Comparison of ENCODE assay signal across 8 mouse cellular contexts in the genomic region with DNA sequence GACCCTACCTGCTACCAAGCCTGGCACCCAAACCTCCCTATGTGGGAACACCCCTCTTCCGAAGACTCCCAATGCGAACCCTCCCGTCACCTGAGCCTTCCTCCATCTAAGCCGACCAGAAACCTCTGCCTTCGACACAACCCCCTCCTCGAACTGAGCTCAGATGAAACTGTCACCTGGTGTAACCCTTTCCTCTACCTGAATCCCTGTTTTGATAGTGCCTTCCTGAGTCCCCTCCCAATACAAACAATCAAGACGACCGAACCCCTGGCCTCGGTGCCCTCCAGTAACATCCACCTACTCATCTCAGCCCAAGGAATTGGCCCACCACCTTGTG. TPM values are rescaled to one million over a fixed set of nuclear protein-coding genes. Genes with fewer than 3 reads are reported as not detected.
A peak's percentile ranks its signal among the peaks of the same experiment; 100 is the strongest.
DNase-seq lines count a peak whose midpoint lies in the region; ATAC-seq and TF ChIP-seq lines count a peak whose summit lies in the region.

No protein-coding gene starts in this region.

- no peak overlapping the region for H3K9ac ChIP-seq in heart, embryonic 13.5 days
- H3K9ac ChIP-seq in heart, postnatal 0 days (replicated peaks; ENCODE audit: low read depth, low read length) = no peak overlapping the region
- peak overlapping the region; percentile 78 for H3K9ac ChIP-seq in midbrain, embryonic 12.5 days (replicated peaks)

- DNase-seq in heart, postnatal 4 days = no peak
- DNase-seq in Muller cell, postnatal 12 days (ENCODE audit: inconsistent ontology term) = peak; percentile 24
- DNase-seq in heart, postnatal 0 days (ENCODE audit: low spot score) = no peak
- DNase-seq in left cerebral cortex, postnatal 4 days = no peak
- no peak for DNase-seq in gastrocnemius, postnatal 25 days
- no peak for DNase-seq in left cerebral cortex, adult 11 months (ENCODE audit: low spot score)

- 0 out of 2 replicates have a peak, but pooled peaks cover 8% of the 10 kb centered on the region for H3K36me3 ChIP-seq in heart, embryonic 13.5 days
- no peaks in the 10 kb centered on the region for H3K36me3 ChIP-seq in heart, postnatal 0 days (replicated peaks; ENCODE audit: control insufficient read depth, insufficient read depth, low read length)
- H3K36me3 ChIP-seq in midbrain, embryonic 12.5 days = peaks cover 4% of the 10 kb centered on the region; the same call in 1 of the 2 replicates

- WGBS in heart, embryonic 13.5 days = 0% methylated on average over 9 of the region's 9 CpGs
- 2% methylated on average over 9 of the region's 9 CpGs for WGBS in heart, postnatal 0 days
- WGBS in midbrain, embryonic 12.5 days = 1% methylated on average over 9 of the region's 9 CpGs

- intact Hi-C loops in left cerebral cortex, postnatal 4 days (cut with DNase I) = no loop called here

- peaks cover 70% of the 10 kb centered on the region for H3K27me3 ChIP-seq in heart, embryonic 13.5 days (replicated peaks)
- peaks cover 53% of the 10 kb centered on the region for H3K27me3 ChIP-seq in heart, postnatal 0 days (ENCODE audit: control insufficient read depth, insufficient read depth, low read length)
- H3K27me3 ChIP-seq in midbrain, embryonic 12.5 days = peaks cover 22% of the 10 kb centered on the region

- TF ChIP-seq CTCF in heart, postnatal 0 days (IDR thresholded peaks at IDR 0.05; ENCODE audit: low read depth) = no peak

- no peak for TF ChIP-seq EP300 in heart, postnatal 0 days (IDR thresholded peaks at IDR 0.05; ENCODE audit: low read depth)

- peak overlapping the region; percentile 75 for H3K4me3 ChIP-seq in heart, embryonic 13.5 days
- peak overlapping the region; percentile 72 for H3K4me3 ChIP-seq in heart, postnatal 0 days (ENCODE audit: low read depth, low read length)
- H3K4me3 ChIP-seq in midbrain, embryonic 12.5 days = peak overlapping the region; percentile 76

- H3K4me2 ChIP-seq in heart, embryonic 13.5 days = peak overlapping the region; percentile 99
- peak overlapping the region; percentile 94 for H3K4me2 ChIP-seq in heart, postnatal 0 days (ENCODE audit: low read depth, low read length)
- H3K4me2 ChIP-seq in midbrain, embryonic 12.5 days (replicated peaks) = peak overlapping the region; percentile 94

- ATAC-seq in heart, embryonic 13.5 days (ENCODE audit: extremely low read depth, insufficient number of reproducible peaks, low FRiP score, low TSS enrichment) = no peak
- no peak for ATAC-seq in heart, postnatal 0 days (ENCODE audit: insufficient read depth, low read depth)
- ATAC-seq in midbrain, embryonic 12.5 days (ENCODE audit: low FRiP score, low read depth) = no peak

- no peak overlapping the region for H3K27ac ChIP-seq in heart, embryonic 13.5 days (replicated peaks)
- H3K27ac ChIP-seq in heart, postnatal 0 days (ENCODE audit: low read depth) = no peak overlapping the region
- peak overlapping the region; percentile 90 for H3K27ac ChIP-seq in midbrain, embryonic 12.5 days (replicated peaks)

- H3K4me1 ChIP-seq in heart, embryonic 13.5 days = peaks cover 30% of the 10 kb centered on the region
- H3K4me1 ChIP-seq in heart, postnatal 0 days (ENCODE audit: control insufficient read depth, insufficient read depth) = peaks cover 24% of the 10 kb centered on the region; the same call in 1 of the 2 replicates
- H3K4me1 ChIP-seq in midbrain, embryonic 12.5 days = peaks cover 26% of the 10 kb centered on the region

- H3K9me3 ChIP-seq in heart, embryonic 13.5 days = no peaks in the 10 kb centered on the region
- no peaks in the 10 kb centered on the region for H3K9me3 ChIP-seq in heart, postnatal 0 days (replicated peaks; ENCODE audit: control insufficient read depth, low read length)
- H3K9me3 ChIP-seq in midbrain, embryonic 12.5 days = no peaks in the 10 kb centered on the region

RNA-seq across cellular contexts. Expression of a gene that starts 0.7 kb away (rescaled TPM):
- polyA plus RNA-seq in heart, embryonic 13.5 days (2015; fragmentation: Nextera tagmentation; extraction: Ambion mirVana) = 0.37 and 0.48 TPM in 2 replicates
- 1 to 10 TPM; 2.0 TPM for total RNA-seq in heart, postnatal 4 days (2021)
- total RNA-seq in heart, postnatal 0 days (2014; rRNA removed; ENCODE audit: low replicate concordance) = 0.31 and 1.5 TPM in 2 replicates
- polyA plus RNA-seq in heart, postnatal 0 days (2015; fragmentation: Nextera tagmentation; extraction: Ambion mirVana) = 0.34 and 0.49 TPM in 2 replicates
- polyA plus RNA-seq in midbrain, embryonic 12.5 days (2016; fragmentation: Nextera tagmentation; extraction: Ambion mirVana) = 8.8 and 9.8 TPM in 2 replicates
- total RNA-seq in left cerebral cortex, postnatal 4 days (2021) = 100 to 1,000 TPM; 197 to 204 TPM
- 1 to 10 TPM; 1.2 to 1.6 TPM for total RNA-seq in gastrocnemius, postnatal 25 days (2021)

RNA-seq across cellular contexts. Expression of a gene that starts 8.8 kb away (rescaled TPM):
- 33.3 and 35.3 TPM in 2 replicates for polyA plus RNA-seq in heart, embryonic 13.5 days (2015; fragmentation: Nextera tagmentation; extraction: Ambion mirVana)
- 10 to 100 TPM; 13.6 to 14.6 TPM for total RNA-seq in heart, postnatal 4 days (2021)
- total RNA-seq in heart, postnatal 0 days (2014; rRNA removed; ENCODE audit: low replicate concordance) = 15.3 and 21.6 TPM in 2 replicates
- polyA plus RNA-seq in heart, postnatal 0 days (2015; fragmentation: Nextera tagmentation; extraction: Ambion mirVana) = 20.2 and 20.7 TPM in 2 replicates
- polyA plus RNA-seq in midbrain, embryonic 12.5 days (2016; fragmentation: Nextera tagmentation; extraction: Ambion mirVana) = 42.6 TPM in 2 replicates
- total RNA-seq in left cerebral cortex, postnatal 4 days (2021) = 10 to 100 TPM; 10.9 to 13.9 TPM
- total RNA-seq in gastrocnemius, postnatal 25 days (2021) = 10 to 100 TPM; 10.9 to 16.8 TPM

RNA-seq across cellular contexts. Expression of a gene that starts 9.0 kb away (rescaled TPM):
- polyA plus RNA-seq in heart, embryonic 13.5 days (2015; fragmentation: Nextera tagmentation; extraction: Ambion mirVana) = not detected in 2 replicates
- not detected for total RNA-seq in heart, postnatal 4 days (2021)
- not detected in 2 replicates for total RNA-seq in heart, postnatal 0 days (2014; rRNA removed; ENCODE audit: low replicate concordance)
- polyA plus RNA-seq in heart, postnatal 0 days (2015; fragmentation: Nextera tagmentation; extraction: Ambion mirVana) = not detected in 2 replicates
- 0.45 TPM in 1 of 2 replicates, not detected in the other for polyA plus RNA-seq in midbrain, embryonic 12.5 days (2016; fragmentation: Nextera tagmentation; extraction: Ambion mirVana)
- not detected for total RNA-seq in left cerebral cortex, postnatal 4 days (2021)
- total RNA-seq in gastrocnemius, postnatal 25 days (2021) = not detected

RNA-seq across cellular contexts. Expression of a gene that starts 9.0 kb away (rescaled TPM):
- 20.6 and 21.1 TPM in 2 replicates for polyA plus RNA-seq in heart, embryonic 13.5 days (2015; fragmentation: Nextera tagmentation; extraction: Ambion mirVana)
- total RNA-seq in heart, postnatal 4 days (2021) = 1 to 10 TPM; 5.2 to 5.4 TPM
- total RNA-seq in heart, postnatal 0 days (2014; rRNA removed; ENCODE audit: low replicate concordance) = 9.5 and 18.9 TPM in 2 replicates
- 11.2 and 12.6 TPM in 2 replicates for polyA plus RNA-seq in heart, postnatal 0 days (2015; fragmentation: Nextera tagmentation; extraction: Ambion mirVana)
- polyA plus RNA-seq in midbrain, embryonic 12.5 days (2016; fragmentation: Nextera tagmentation; extraction: Ambion mirVana) = 19.0 and 22.1 TPM in 2 replicates
- 1 to 10 TPM; 3.4 to 3.9 TPM for total RNA-seq in left cerebral cortex, postnatal 4 days (2021)
- 1 to 10 TPM; 5.1 to 5.7 TPM for total RNA-seq in gastrocnemius, postnatal 25 days (2021)

RNA-seq across cellular contexts. Expression of a gene that starts 9.3 kb away (rescaled TPM):
- 0.92 and 1.2 TPM in 2 replicates for polyA plus RNA-seq in heart, embryonic 13.5 days (2015; fragmentation: Nextera tagmentation; extraction: Ambion mirVana)
- 1 to 10 TPM in 1 of 2 experiments, under 1 TPM in 1; 0.93 to 1.4 TPM for total RNA-seq in heart, postnatal 4 days (2021)
- total RNA-seq in heart, postnatal 0 days (2014; rRNA removed; ENCODE audit: low replicate concordance) = 0.43 and 1.5 TPM in 2 replicates
- 0.21 and 0.26 TPM in 2 replicates for polyA plus RNA-seq in heart, postnatal 0 days (2015; fragmentation: Nextera tagmentation; extraction: Ambion mirVana)
- polyA plus RNA-seq in midbrain, embryonic 12.5 days (2016; fragmentation: Nextera tagmentation; extraction: Ambion mirVana) = 7.8 and 9.7 TPM in 2 replicates
- 10 to 100 TPM; 28.6 to 33.0 TPM for total RNA-seq in left cerebral cortex, postnatal 4 days (2021)
- under 1 TPM; 0.13 to 0.32 TPM for total RNA-seq in gastrocnemius, postnatal 25 days (2021)

Comparison
In these comparisons a context has a peak if more than half of its experiments do, and no peak if none do; other contexts are left out.
1. RNA of a gene that starts 0.7 kb away (total RNA-seq): 197 to 204 TPM in left cerebral cortex, postnatal 4 days; 2.0 TPM in heart, postnatal 4 days, 1.2 to 1.6 TPM in gastrocnemius, postnatal 25 days and 0.31 to 1.5 TPM in heart, postnatal 0 days; every median in the first group is over 10 times any median in the second.
2. Peak in every context shown above with its lines, with median percentiles within 50 percentile points of each other: H3K4me2 ChIP-seq and H3K4me3 ChIP-seq.